Mouse (Mus musculus): Measurements from ENCODE around the gene Kcnt1.

Kcnt1 gene

GRCm38 (mm10) chr2:25878516-25878915 lies 15.0 kb downstream of the Kcnt1 start:
- DNase-seq (ENCODE audit: low spot score), result no peak

DNA sequence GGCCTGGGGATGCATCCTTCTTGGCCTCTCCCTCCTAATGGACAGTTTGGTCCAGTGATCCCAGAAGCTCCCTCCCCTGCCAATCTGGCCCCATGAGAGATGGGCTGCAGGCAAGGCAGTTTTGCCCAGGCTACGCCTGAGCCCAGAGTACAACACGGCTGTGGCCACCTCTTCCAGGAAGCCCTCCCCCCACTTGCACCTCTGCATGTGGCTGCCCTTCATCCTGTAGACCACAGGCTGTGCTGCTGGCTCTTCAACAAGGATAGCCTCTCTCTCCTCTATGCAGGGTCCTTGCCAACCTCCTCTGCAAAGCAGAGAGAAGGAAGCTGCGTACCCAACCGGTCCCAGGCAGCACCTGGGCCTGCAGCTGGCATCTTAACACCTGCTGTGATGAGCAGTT lies 15.5 kb downstream of the Kcnt1 start:
- no peak for DNase-seq (ENCODE audit: low spot score)

GRCm38 (mm10) chr2:25882276-25882675 lies 18.7 kb downstream of the Kcnt1 start:
- no peak for DNase-seq (ENCODE audit: low spot score)

DNA sequence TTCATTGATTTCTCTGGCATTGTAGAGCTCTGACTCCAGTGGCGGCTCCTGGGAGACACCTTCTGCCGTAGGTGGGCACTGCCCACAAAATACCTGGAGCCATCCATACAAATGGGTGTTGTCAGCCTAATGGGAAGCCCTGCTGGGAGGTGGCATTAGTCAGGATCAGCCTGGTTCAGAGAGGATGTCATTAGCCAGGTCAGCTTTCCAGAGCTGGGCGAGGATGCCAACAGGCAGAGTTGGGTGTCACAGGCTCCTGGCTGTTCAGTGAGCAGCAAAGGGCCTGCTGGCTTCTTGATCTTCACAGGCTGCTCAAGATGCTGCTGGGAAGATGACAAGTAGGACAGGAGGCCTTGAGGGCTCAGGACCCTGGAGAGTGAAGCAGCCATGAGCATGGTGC lies 21.2 kb downstream of the Kcnt1 start:
- no peak for DNase-seq (ENCODE audit: low spot score)

- DNase-seq (ENCODE audit: low spot score), result no peak
Measured at GRCm38 (mm10) chr2:25887226-25887625, 23.7 kb downstream of the Kcnt1 start.

DNA sequence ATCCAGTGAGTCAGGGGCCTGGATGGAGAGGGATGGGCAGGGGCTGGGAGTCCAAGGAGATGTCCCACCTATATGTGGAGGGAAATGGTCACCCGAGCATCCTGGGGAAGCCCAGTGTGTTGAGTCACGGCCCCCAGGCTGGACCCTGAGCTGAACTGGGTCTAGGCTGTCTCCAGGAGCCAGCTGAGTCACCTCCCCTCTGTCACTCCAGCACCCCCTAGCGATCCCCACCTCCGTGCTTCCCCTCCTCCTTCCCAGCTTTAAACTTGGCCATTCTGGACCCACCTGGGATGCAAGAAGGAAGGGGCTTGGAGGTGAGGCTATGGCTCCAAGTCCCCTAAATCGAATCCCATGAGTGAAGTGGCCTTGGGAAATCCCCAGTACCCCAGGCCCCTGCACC lies 24.6 kb downstream of the Kcnt1 start:
- DNase-seq (ENCODE audit: low spot score), result no peak

GRCm38 (mm10) chr2:25892440-25892839 lies 28.9 kb downstream of the Kcnt1 start:
- no peak for DNase-seq (ENCODE audit: low spot score)

- no peak for DNase-seq (ENCODE audit: low spot score)
Measured at GRCm38 (mm10) chr2:25898970-25899369, 35.4 kb downstream of the Kcnt1 start.

DNA sequence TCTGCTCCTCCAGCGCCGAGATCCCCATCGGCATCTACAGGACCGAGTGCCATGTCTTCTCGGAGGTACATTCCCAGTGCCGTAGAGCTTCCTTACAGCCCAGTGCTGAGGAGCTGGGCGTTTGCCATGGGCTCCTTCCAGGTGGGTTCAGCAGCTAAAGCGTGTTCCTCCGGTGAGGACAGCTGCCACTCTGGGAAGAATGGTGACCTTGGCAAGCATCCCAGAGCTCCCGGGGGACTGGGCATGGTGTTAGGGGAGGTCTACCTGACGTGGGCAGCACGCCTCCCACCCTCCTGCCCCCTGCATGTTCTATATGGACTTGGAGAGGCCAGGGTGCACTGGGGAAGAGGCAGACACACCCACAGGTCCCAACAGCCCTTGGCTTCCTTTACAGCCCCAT lies 46.3 kb downstream of the Kcnt1 start:
- DNase-seq (ENCODE audit: low spot score), result no peak

- DNase-seq (ENCODE audit: low spot score), result no peak
Measured at GRCm38 (mm10) chr2:25913247-25913646, 49.7 kb downstream of the Kcnt1 start.

- no peak for DNase-seq (ENCODE audit: low spot score)
Measured at GRCm38 (mm10) chr2:25914201-25914600, 50.7 kb downstream of the Kcnt1 start.

GRCm38 (mm10) chr2:25914821-25915220 lies 51.3 kb downstream of the Kcnt1 start:
- no peak for DNase-seq (ENCODE audit: low spot score)

DNA sequence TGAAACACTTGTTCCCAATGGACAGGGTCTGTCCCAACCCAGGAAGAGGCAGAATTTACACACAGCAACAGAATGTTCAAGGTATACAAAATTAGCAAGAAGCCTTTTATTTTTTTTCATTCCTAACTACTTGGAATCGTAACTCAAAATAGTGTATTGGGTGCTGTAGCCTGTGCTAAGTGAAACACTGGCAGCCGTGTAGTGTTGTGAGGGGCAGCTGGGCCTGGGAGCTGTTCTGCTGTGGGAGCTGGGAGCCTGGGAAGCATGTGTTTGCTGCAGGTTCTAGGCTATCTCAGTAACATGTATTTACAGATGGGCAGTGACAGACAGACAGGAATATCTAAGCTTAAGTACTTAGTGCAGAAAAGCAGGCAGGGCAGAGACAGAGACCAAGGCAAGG lies 54.9 kb downstream of the Kcnt1 start:
- DNase-seq (ENCODE audit: low spot score), result no peak

DNA sequence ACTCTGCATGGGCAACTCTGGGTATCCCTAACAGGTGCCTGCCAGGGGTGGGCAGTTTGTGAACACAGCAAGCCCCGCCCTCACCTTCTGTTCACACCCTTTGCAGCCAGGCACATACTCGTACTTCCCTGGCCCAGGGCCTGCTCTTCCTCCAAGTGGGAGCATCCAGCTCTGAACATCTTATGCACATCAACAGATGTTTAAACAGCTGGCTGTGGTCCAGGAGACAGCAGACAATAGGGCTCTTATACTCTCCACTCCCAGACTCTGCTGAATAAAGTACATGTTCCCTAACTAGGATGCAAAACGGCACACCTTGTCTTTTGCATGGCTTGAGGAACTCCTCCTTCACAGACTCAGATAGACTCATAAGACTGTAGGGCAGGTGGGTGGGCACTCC lies 56.4 kb downstream of the Kcnt1 start:
- no peak for DNase-seq (ENCODE audit: low spot score)

GRCm38 (mm10) chr2:25923799-25924198 lies 60.3 kb downstream of the Kcnt1 start:
- DNase-seq (ENCODE audit: low spot score), result no peak

DNA sequence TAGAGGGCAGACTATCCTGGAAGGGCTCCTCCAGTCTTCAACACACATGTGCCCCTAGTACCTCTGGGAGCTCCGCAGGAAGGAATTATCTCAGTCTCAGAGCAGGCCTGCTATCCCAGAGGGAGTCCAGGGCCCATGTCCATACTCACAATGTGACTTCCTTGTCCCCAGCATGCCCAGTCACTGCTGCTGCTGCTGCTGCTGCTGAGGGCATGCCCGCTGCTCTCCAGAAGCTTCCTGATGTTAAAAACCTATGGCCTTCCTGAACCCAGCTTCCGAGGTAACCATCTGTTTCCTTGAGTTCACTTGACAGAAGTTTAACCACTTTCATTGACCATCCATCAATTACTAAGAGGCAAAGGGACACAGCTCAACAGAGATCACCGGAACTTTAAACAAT lies 61.4 kb downstream of the Kcnt1 start:
- DNase-seq (ENCODE audit: low spot score), result no peak

GRCm38 (mm10) chr2:25927821-25928220 lies 64.3 kb downstream of the Kcnt1 start:
- no peak for DNase-seq (ENCODE audit: low spot score)

DNA sequence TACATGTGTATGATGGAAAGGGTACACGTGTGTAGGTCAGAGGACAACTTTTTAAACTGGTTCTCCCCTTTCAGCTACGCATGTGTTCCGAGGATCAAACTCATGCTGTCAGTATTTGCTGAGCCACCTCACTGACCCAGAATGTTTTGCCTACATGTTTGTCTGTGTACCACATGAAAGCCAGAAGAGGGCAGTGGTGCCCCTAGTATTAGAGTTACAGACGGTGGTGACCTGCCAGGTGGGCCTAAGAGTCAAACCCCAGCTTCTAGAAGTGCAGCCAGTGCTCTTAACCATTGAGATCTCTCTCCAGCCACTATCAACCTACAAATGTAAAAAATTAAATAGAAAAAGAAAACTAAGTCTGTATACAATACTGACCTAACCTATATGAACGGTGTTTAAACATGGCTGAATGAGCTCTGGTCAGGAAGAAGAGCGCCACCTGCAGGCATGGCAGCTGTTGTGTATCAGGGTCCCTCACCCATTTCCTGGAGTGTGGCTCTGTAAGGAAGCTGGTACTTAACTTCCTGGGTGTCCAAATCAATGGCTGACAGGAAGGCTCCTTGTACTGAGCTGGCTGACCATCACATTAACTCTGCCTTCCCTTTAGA lies 67.8 kb downstream of the Kcnt1 start:
- no peak for DNase-seq (ENCODE audit: low spot score)

- no peak for DNase-seq (ENCODE audit: low spot score)
Measured at GRCm38 (mm10) chr2:25940503-25940902, 77.0 kb downstream of the Kcnt1 start.

- DNase-seq (ENCODE audit: low spot score), result no peak
Measured at GRCm38 (mm10) chr2:25943822-25944221, 80.3 kb downstream of the Kcnt1 start.

DNA sequence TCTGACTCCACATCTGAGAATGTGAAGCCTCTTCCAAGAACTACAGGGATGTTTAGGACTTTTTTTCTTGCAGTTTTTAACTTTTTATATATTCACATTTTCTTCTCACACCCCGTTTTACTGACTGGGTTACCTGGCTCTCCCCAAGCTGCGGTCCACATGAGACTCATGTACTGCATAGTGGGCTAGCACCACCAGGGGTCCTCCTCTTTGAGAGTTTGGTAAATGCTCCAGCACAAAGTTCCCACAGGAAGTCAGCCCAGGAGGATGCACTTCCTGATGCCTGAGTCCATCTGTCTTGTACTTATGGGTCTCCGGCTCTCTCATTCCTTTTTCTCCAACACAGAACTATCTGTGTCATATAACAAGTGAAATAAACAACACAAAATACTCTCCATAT lies 84.4 kb downstream of the Kcnt1 start:
- DNase-seq (ENCODE audit: low spot score), result no peak

DNA sequence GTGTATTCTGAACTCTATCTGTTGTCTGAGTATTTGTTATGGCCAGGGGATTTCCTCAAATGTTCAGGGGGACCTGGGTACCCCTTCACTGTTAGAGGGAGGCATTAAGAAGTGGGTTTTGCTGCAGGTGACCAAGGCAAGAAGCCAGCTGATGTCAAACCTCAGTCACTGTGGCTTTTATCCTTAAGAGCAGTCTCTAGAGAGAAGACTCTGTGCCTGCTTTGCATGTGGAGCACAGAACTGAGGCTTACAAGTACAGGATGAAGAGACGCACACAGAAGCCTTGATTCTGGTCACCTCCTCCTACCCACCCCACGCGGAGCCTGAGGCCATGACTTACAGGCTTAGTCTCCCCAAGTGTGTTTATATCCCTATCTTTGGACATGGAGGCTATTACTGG lies 85.8 kb downstream of the Kcnt1 start:
- DNase-seq (ENCODE audit: low spot score), result no peak
